Comparison of ENCODE assay signal across 12 mouse cellular contexts in genomic region chr10:77572225-77572624, GRCm38 (mm10). TPM values are rescaled to one million over a fixed set of nuclear protein-coding genes. Genes with fewer than 3 reads are reported as not detected.
A peak's percentile ranks its signal among the peaks of the same experiment; 100 is the strongest.
DNase-seq lines count a peak whose midpoint lies in the region; ATAC-seq and TF ChIP-seq lines count a peak whose summit lies in the region.
"Had no signal": no experiment of that assay in that cellular context is flagged by ENCODE, and none has a peak within 500 bp of the region (broad histone marks: within the 10 kb centered on the region; RNA-seq: fewer than 3 reads in every experiment).

No protein-coding gene starts in this region.

- H3K27ac ChIP-seq in layer of hippocampus, adult 2 months = no peak overlapping the region
- H3K27ac ChIP-seq: embryonic facial prominence, embryonic 12.5 days; heart, embryonic 15.5 days had no signal

- DNase-seq in layer of hippocampus, adult 2 months (ENCODE audit: low spot score in 2 of 2) = no peak
- no peak for DNase-seq in layer of hippocampus, adult 9-11 months
- peak; percentile 24 for DNase-seq in A20 (ENCODE audit: low read depth, low spot score)
- DNase-seq in cerebellum, adult 18-20 months = no peak
- DNase-seq in kidney, adult 9 months = no peak
- DNase-seq: kidney, postnatal 10 days; right cerebral cortex, postnatal 14 days had no signal

- ATAC-seq in megakaryocyte, adult 5-6 weeks (ENCODE audit: poor library complexity, severe bottlenecking) = 0 out of 2 replicates have a peak, but pooled peaks have one; percentile 45
- no peak for ATAC-seq in frontal cortex, adult (ENCODE audit: low TSS enrichment)

- H3K9me3 ChIP-seq in E14TG2a.4 (ENCODE audit: low read length) = 0 out of 2 replicates have a peak, but pooled peaks cover 2% of the 10 kb centered on the region
- H3K9me3 ChIP-seq: embryonic facial prominence, embryonic 12.5 days; heart, embryonic 15.5 days had no signal

- H3K36me3 ChIP-seq in E14TG2a.4 (ENCODE audit: insufficient read depth, low read length) = no peaks in the 10 kb centered on the region
- H3K36me3 ChIP-seq: embryonic facial prominence, embryonic 12.5 days; heart, embryonic 15.5 days had no signal

- peaks cover 65% of the 10 kb centered on the region for H3K4me1 ChIP-seq in E14TG2a.4 (replicated peaks; ENCODE audit: low read depth, low read length)
- H3K4me1 ChIP-seq: heart, embryonic 15.5 days had no signal

- H3K27me3 ChIP-seq in E14TG2a.4 (ENCODE audit: insufficient read depth, low read length) = no peaks in the 10 kb centered on the region
- H3K27me3 ChIP-seq: embryonic facial prominence, embryonic 12.5 days; heart, embryonic 15.5 days had no signal

- H3K4me3 ChIP-seq in layer of hippocampus, adult 2 months = no peak overlapping the region
- H3K4me3 ChIP-seq in E14TG2a.4 (replicated peaks; ENCODE audit: low read length) = peak overlapping the region; percentile 43
- H3K4me3 ChIP-seq: embryonic facial prominence, embryonic 12.5 days; heart, embryonic 15.5 days had no signal

- peak; percentile 37; the same call in 1 of the 2 replicates for TF ChIP-seq CTCF in layer of hippocampus, adult 2 months (conservative IDR thresholded peaks at IDR 0.05)
- peak; percentile 58 for TF ChIP-seq CTCF in E14TG2a.4 (conservative IDR thresholded peaks at IDR 0.05; ENCODE audit: low read length)

RNA-seq across cellular contexts. Expression of gene Pttg1ip, which starts 9.3 kb away (rescaled TPM):
- total RNA-seq in layer of hippocampus, adult 2 months (2021) = 10 to 100 TPM; 76.9 to 77.5 TPM
- 82.8 and 97.8 TPM in 2 replicates for total RNA-seq in megakaryocyte, adult 5-6 weeks (2015)
- 50.0 and 54.8 TPM in 2 replicates for total RNA-seq in megakaryocyte, adult 5-6 weeks (2017)

RNA-seq across cellular contexts. Expression of gene Sumo3, which starts 33.7 kb away (rescaled TPM):
- 100 to 1,000 TPM; 131 to 138 TPM for total RNA-seq in layer of hippocampus, adult 2 months (2021)
- total RNA-seq in megakaryocyte, adult 5-6 weeks (2015) = 22.1 and 22.7 TPM in 2 replicates
- total RNA-seq in megakaryocyte, adult 5-6 weeks (2017) = 118 and 137 TPM in 2 replicates

RNA-seq across cellular contexts. Expression of gene Gm49325, which starts 33.8 kb away (rescaled TPM):
- total RNA-seq in layer of hippocampus, adult 2 months (2021) = 10 to 100 TPM; 18.3 to 27.0 TPM
- total RNA-seq in megakaryocyte, adult 5-6 weeks (2015) = not detected in 2 replicates
- not detected in 2 replicates for total RNA-seq in megakaryocyte, adult 5-6 weeks (2017)

RNA-seq across cellular contexts. Expression of gene Itgb2, which starts 42.2 kb away (rescaled TPM):
- total RNA-seq in layer of hippocampus, adult 2 months (2021) = 1 to 10 TPM; 3.3 to 4.6 TPM
- 342 TPM in 2 replicates for total RNA-seq in megakaryocyte, adult 5-6 weeks (2015)
- total RNA-seq in megakaryocyte, adult 5-6 weeks (2017) = 400 and 419 TPM in 2 replicates

RNA-seq across cellular contexts. Expression of gene Ube2g2, which starts 49.9 kb away (rescaled TPM):
- 10 to 100 TPM; 81.6 to 95.4 TPM for total RNA-seq in layer of hippocampus, adult 2 months (2021)
- 15.3 and 18.1 TPM in 2 replicates for total RNA-seq in megakaryocyte, adult 5-6 weeks (2015)
- total RNA-seq in megakaryocyte, adult 5-6 weeks (2017) = 27.4 and 40.0 TPM in 2 replicates

Comparison
In these comparisons a context has a peak if more than half of its experiments do, and no peak if none do; other contexts are left out.
1. RNA of gene Gm49325, which starts 33.8 kb away (total RNA-seq): 18.3 to 27.0 TPM in layer of hippocampus, adult 2 months; not detected in megakaryocyte, adult 5-6 weeks; every median in the first group is over 10 times any median in the second.